Mouse (Mus musculus): ENCODE measurements around the gene Cd83.
A peak's percentile ranks its signal among the peaks of the same experiment; 100 is the strongest.

Cd83 gene

DNA sequence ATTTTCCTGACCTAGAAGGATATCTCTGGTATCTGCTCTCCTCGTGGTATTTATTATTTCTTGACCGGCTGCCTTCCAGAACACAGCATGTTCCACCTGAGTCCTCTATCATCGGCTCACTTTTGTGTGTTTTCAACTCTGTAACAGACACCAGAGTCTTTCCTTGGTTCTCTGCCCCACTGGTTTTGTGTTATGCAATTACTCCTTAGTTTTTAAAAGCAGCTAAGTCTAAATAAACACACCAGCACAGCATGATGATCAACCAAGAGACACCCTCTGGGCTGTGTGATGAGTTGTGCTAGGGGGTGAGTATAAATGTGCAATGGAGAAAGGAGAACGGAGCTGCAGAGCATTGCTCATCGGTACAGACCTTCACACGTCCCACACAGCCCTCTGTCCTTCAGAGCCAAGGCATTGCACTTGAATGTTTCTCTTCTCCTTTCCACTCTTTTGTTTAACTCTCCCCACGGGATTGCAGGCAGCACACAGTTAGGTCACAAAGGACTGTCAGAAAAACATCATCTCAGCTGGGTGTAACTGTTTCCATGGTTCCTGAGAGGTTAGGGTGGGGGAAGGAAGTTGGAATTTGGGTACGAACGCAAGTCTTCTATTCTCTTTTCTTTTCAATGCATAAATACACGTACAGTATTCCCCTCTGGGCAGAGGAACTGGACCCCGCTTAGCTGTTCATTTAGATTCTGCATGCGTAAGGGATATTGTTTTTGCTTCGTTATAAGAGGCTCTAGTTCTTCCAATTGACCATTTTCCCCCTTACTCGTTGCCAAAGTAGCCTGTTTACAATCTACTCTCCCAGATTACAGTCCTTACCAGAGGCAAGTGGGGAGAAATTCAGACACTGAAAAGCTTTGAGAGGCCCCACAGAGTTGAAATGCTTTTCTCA, 22.0 kb downstream of the Cd83 start:
- no peak for DNase-seq (ENCODE audit: low read depth, low spot score)

GRCm38 (mm10) chr13:43807272-43807675, 22.7 kb downstream of the Cd83 start:
- no peak for DNase-seq (ENCODE audit: low read depth, low spot score)

DNA sequence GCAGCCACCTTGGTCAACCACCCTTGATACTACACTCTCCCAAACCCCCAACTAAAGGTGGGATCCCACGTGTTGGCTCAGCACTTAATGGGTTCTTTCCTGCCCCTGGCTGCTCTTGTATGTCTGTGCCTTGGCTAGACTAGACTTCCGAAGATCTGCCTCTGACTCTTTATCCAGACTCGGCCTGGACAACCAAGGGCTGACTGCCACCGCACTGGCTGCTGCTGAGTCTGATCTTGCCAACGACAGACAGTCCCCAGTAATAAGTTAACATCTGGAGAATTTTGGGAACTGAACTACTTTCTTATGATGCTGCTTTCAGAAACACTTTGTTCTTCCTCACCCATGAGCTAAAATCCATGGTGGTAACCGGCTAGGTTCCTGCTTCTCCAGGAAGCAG, 26.0 kb downstream of the Cd83 start:
- no peak for DNase-seq (ENCODE audit: low read depth, low spot score)

DNA sequence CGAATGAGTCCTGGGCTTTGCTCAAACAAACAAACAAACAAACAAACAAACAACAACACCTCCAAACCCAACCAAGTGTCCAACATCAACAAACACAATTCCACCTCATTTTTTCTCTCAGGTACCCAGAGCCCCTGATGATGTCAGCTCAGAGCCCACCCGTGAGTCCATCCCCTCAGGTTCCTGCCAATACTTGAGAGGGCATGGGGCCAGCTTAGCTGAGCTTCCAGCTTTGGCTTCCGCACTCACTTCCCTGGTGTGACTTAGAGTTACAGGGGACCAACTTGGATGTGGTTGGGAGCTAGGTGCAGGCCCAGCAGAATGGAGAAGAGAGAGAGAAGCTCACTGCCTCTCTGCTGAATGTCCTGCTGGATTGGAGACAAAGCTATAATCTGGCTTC, 27.3 kb downstream of the Cd83 start:
- no peak for DNase-seq (ENCODE audit: low read depth, low spot score)

DNA sequence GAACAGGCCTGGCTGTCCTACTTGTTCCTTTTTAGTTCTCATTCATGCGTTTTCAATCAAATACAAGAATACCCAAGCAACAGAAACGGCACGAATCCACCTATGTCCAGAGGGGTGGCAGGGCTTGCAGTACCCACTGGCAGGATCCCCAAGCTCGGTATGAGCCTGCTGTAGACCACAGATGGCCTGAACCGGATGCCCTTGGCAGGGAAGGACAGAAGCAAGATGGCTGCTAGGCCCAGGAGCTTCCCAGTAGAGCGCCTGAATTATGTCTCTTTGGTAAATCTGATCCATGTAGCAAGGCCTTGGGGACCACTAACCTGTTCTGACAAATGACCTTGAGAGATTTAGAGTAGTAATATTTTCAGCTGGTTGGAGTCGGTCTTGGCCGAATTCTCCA, 28.9 kb downstream of the Cd83 start:
- DNase-seq (ENCODE audit: low read depth, low spot score) = no peak

DNA sequence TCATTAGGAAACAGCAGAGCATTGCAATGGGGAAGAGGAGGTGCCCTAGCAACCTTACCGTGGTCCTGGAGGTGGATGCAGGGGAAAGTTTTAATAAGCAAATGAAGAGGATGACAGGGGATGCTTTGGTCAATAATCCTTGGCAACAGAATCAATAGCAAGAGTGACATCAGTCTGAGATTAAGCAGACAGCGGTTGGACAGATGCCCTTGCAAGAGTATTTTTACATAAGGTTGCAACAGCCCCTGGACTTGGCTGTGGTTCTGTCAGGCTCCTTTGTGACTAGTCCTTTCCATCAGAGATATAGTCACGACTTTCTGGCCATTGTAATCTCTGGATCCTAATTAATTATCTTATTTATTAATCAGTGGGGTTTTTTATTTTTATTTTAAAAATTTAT, 32.9 kb downstream of the Cd83 start:
- DNase-seq (ENCODE audit: low read depth, low spot score) = no peak

DNA sequence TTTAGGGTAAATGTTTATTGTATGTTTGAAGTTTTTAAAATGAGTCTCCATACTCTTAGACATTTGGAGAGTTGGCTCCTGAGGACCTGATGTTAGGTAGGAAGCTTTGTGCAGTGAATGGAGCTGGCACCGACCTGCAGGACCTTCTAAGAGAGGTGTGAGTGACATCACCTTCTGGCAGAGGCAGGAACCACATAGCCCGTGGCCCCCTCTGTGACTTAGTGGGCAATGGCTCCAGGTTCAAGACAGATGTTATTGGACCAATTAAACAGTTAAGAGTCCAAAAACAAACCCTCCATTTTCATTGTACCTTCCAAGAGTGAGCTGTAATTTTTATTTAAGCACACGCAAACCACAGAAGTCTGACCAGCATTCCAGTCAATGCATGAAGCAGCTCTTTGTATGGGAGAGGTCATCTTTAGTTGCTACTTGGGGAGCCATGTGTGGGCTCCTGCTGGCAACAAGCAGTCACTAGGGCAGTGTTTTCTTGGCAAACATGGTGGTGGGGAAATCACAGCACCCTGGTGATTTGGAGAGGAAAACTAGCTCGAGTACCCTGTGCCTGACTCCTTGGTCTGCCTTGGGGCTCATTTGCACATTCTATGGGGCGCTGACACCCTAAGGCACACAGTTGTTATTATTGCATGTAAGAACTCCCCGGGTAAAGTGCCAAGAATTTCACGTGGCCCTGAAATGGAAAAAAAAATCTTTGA, 33.9 kb downstream of the Cd83 start:
- DNase-seq (ENCODE audit: low read depth, low spot score) = no peak

DNA sequence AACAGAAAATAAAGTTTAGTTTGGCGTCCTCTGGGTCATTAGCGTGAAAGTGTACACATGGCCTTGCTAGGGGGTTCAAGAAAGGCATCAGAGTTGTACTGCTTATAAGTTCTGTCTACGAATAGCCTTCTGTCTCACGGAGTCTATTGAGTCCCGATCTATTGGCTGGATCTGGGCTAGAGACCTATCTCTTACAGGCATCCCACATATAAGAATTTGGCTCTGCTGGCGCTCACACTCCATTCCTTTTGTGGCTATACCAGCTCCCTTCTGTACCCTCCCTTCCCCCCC, 34.4 kb downstream of the Cd83 start:
- no peak for DNase-seq (ENCODE audit: low read depth, low spot score)

DNA sequence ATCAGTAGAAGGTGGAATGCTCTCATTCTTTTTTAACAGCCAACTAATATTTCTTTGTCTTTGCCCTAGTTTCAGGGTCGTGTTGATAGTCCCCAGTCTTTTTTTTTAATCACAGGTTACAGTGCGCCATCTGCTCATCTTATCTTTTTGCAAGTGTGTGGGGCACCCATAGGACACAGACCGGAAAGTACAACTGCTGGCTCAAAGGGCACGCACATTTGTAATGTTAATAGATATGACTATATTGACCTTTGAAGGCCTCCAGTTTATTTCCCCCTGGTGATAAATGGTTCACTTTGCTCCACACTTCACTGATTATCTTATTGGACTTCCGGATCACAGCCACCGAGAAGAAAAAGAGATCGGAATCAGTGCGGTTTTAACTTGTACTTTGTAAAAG, 35.5 kb downstream of the Cd83 start:
- DNase-seq (ENCODE audit: low read depth, low spot score) = no peak

DNA sequence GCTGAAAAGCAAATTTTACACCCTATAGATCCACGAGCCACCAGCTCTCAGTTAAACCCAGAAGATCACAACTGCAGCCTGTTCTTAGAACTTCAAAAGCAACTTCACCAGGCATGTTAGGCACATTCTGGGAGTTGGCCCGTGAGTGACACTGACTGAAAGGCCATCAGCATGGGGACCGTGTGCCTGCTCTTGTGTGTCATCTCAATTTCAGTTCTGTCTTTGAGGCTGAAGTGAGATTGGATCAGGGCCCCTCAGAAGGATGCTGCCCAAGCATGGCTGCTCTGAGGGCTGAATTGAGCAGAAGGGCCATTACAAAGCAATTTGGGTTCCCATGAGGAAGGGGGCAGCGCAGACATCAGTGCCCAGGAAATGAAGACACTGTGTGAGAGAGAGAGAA, 37.7 kb downstream of the Cd83 start:
- no peak for DNase-seq (ENCODE audit: low read depth, low spot score)

GRCm38 (mm10) chr13:43828648-43829047, 44.1 kb downstream of the Cd83 start:
- no peak for DNase-seq (ENCODE audit: low read depth, low spot score)

DNA sequence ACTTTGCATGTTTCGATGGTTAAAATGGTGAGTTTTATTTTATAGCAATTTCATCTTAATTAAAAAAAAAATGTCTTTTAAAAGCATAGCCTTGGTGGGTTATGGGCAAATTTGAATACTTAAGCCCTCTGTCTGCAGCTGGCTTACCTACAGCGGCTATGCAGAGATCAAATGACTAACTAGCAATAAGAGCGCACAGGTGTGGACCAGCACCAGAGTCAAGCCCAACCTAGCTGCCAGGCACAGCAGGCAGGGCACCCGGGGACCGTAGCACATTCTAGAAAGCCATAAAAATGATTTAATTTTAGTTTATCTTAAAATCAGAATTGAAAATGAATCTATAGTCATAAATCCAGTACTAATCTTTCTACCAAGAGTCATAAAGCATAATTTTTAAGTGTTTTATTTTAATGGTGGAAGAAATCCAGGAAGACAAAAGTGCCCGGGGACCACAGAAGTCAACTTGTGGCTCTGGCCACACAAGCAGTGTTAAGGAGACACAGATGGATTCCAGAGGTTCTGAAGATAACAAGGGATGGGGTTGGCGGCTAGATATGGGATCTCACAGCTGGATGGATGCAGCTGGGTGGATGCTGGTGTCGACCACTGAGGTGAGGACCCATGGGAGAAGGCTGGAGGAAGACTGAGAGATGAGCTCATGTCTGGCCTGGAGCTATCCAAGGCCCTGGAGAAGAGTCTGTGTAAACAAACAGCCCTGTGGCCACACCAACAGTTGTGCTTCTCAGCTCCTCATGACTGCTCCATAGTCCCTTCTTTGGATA, 46.5 kb downstream of the Cd83 start:
- DNase-seq (ENCODE audit: low read depth, low spot score) = no peak

DNA sequence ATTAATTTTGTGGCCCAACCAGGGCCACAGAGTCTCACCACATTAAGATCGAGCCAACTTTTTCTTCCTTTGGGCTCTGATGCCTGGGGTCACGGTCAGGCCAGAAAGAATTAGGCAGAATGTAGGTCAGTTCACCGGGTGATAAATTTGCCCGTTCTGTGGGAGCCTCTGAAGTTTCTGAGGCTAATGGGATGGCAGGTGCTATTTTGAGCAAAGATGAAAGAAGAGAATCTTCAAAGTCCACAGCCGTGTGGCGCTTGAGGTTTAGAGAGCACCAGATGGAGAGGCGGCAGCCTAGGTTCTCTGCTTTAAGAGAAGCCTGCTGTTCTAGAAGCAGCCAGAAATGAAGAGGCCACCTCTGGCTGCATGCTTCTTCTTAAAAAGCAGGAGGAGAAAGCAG, 48.2 kb downstream of the Cd83 start:
- DNase-seq (ENCODE audit: low read depth, low spot score) = peak; percentile 46

- no peak for DNase-seq (ENCODE audit: low read depth, low spot score)
Measured at GRCm38 (mm10) chr13:43836376-43836775, 51.8 kb downstream of the Cd83 start.

GRCm38 (mm10) chr13:43837812-43838211, 53.2 kb downstream of the Cd83 start:
- DNase-seq (ENCODE audit: low read depth, low spot score) = no peak

DNA sequence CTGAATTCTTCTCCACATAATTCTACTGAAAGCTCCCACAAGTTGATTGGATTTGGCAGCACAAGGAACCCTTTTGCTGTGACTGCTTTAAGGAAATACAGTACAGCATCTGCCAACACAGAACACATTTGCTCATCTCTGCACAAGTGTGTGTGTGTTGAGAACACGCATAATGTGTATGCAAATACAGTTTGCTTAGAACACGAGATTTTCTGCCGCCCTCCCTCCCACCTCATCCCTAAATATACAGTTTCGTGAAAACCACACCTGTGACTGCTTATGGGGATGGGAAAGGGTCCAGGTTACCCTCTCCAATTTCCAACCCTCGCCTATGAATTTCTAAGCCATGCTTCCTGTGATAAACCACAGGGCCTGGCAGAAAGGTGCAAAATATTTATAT, 60.6 kb downstream of the Cd83 start:
- DNase-seq (ENCODE audit: low read depth, low spot score) = no peak

- DNase-seq (ENCODE audit: low read depth, low spot score) = no peak
Measured at GRCm38 (mm10) chr13:43847186-43847585, 62.6 kb downstream of the Cd83 start.

DNA sequence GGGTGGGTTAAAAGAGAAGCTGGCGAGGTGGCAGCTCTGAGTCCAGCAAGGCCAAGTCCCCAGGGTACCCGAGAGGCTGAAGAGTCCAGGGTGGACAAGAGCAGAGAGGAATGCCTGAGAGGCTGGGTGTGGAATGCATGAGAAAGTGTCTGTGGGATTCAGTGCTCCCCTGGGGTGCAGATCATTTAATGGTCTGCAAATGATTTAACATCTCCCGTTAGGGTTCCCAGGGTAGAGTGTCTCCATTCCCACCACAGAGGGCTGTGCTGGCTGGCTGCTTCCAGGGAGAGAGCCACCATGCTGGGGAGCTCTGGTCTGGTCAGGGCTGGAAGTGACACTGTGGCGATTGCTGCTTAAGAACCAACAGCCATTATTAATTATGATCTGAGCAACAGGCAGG, 65.2 kb downstream of the Cd83 start:
- no peak for DNase-seq (ENCODE audit: low read depth, low spot score)

GRCm38 (mm10) chr13:43851108-43851507, 66.5 kb downstream of the Cd83 start:
- no peak for DNase-seq (ENCODE audit: low read depth, low spot score)

Data from forelimb bud, embryonic 11.5 days (tissue).